Mouse (Mus musculus) small intestine, adult 2 months (tissue): ENCODE measurements around the gene Il1rapl2. TPM values are rescaled to one million over a fixed set of nuclear protein-coding genes. Genes with fewer than 3 reads are reported as not detected.

Experiments used
- H3K27ac ChIP-seq: fragments of 200-500 bp; 2 replicates; pipeline ENCODE4 v1.5.1; 2012; ENCODE audit warnings: low read depth, low read length, control low read depth, inconsistent platforms; ENCODE audit not compliant: insufficient read depth
- H3K27me3 ChIP-seq: fragments of 200-500 bp; 2 replicates; pipeline ENCODE4 v1.6.1; 2012; ENCODE audit warnings: mild to moderate bottlenecking, moderate library complexity, low read length, inconsistent platforms; ENCODE audit not compliant: control insufficient read depth, insufficient read depth
- H3K36me3 ChIP-seq: fragments of 200-500 bp; 2 replicates; pipeline ENCODE4 v1.6.1; 2012; ENCODE audit warnings: mild to moderate bottlenecking, low read length, control low read depth, inconsistent platforms; ENCODE audit not compliant: control insufficient read depth, insufficient read depth
- H3K4me1 ChIP-seq: fragments of 200-500 bp; 2 replicates; pipeline ENCODE4 v1.6.1; 2012; ENCODE audit warnings: low read length, inconsistent platforms, mixed read lengths; ENCODE audit not compliant: control insufficient read depth, insufficient read depth, insufficient read length
- H3K4me3 ChIP-seq: fragments of 200-500 bp; 2 replicates; pipeline ENCODE4 v1.5.1; 2012; ENCODE audit warnings: low read depth, mild to moderate bottlenecking, control low read depth, inconsistent platforms, low read length, moderate library complexity
- CTCF ChIP-seq: fragments of 200-500 bp; IDR thresholded peaks from 2 replicates; pipeline ENCODE4 v1.5.1; 2012; ENCODE audit warnings: low read depth, mild to moderate bottlenecking, control low read depth, inconsistent platforms, low read length, moderate library complexity, mixed read lengths; ENCODE audit not compliant: insufficient replicate concordance, insufficient read length; ENCODE audit errors: extremely low read depth
- POLR2A ChIP-seq: fragments of 200-500 bp; IDR thresholded peaks from 2 replicates; pipeline ENCODE4 v1.6.1; 2012; ENCODE audit warnings: low read depth, mild to moderate bottlenecking, control low read depth, inconsistent platforms, low read length, moderate library complexity
- WGBS: fragments of 180-500 bp; shearing (Covaris S2); methylation state at CpG from one replicate; pipeline ENCODE4 v1.1.7; 2018; 5-methylcytosine and 5-hydroxymethylcytosine counted together
- polyA plus RNA-seq: library from polyadenylated mRNA; depleted of rRNA; stranded (reverse); fragments of >200 nt; gene quantifications from 2 replicates; pipeline ENCODE4 v1.2.3, GENCODE M21; 2012

The Il1rapl2 gene
- polyA plus RNA-seq, 1 experiment, result not detected

GRCm38 (mm10) chrX:138620106-138620505, 1049.7 kb downstream of the Il1rapl2 start:
- no peak for TF ChIP-seq CTCF
- no peak for TF ChIP-seq POLR2A
- 63% methylated on average over 3 of the region's 3 CpGs for WGBS
- H3K4me1 ChIP-seq, result no peaks in the 10 kb centered on the region
- H3K27me3 ChIP-seq, result no peaks in the 10 kb centered on the region
- no peaks in the 10 kb centered on the region for H3K36me3 ChIP-seq
- H3K27ac ChIP-seq, result no peak overlapping the region
- H3K4me3 ChIP-seq, result no peak overlapping the region

GRCm38 (mm10) chrX:138625311-138625710, 1054.9 kb downstream of the Il1rapl2 start:
- H3K4me3 ChIP-seq, result no peak overlapping the region

GRCm38 (mm10) chrX:138722372-138722771, 1152.0 kb downstream of the Il1rapl2 start:
- WGBS, result 35% methylated on average over 1 of the region's 1 CpGs
- no peak overlapping the region for H3K4me3 ChIP-seq
- H3K27me3 ChIP-seq, result no peaks in the 10 kb centered on the region
- H3K36me3 ChIP-seq, result no peaks in the 10 kb centered on the region
- no peak for TF ChIP-seq CTCF
- H3K27ac ChIP-seq, result no peak overlapping the region
- no peaks in the 10 kb centered on the region for H3K4me1 ChIP-seq

More at GRCm38 (mm10) chrX:138625311-138625710, 1054.9 kb downstream of the Il1rapl2 start:
- H3K4me1 ChIP-seq, result no peaks in the 10 kb centered on the region
- H3K27ac ChIP-seq, result no peak overlapping the region
- TF ChIP-seq CTCF (no peak), POLR2A (no peak)
- H3K36me3 ChIP-seq, result no peaks in the 10 kb centered on the region
- no peaks in the 10 kb centered on the region for H3K27me3 ChIP-seq

- H3K4me1 ChIP-seq, result no peaks in the 10 kb centered on the region
- no peaks in the 10 kb centered on the region for H3K27me3 ChIP-seq
- WGBS, result 25% methylated on average over 3 of the region's 3 CpGs
- TF ChIP-seq CTCF (no peak), POLR2A (no peak)
- no peak overlapping the region for H3K27ac ChIP-seq
- H3K4me3 ChIP-seq, result no peak overlapping the region
- no peaks in the 10 kb centered on the region for H3K36me3 ChIP-seq
Observed at GRCm38 (mm10) chrX:138800958-138801357, 1230.5 kb downstream of the Il1rapl2 start.

- Histone ChIP-seq H3K36me3 (no peaks in the 10 kb centered on the region), H3K27me3 (no peaks in the 10 kb centered on the region), H3K27ac (no peak overlapping the region), H3K4me1 (no peaks in the 10 kb centered on the region), H3K4me3 (no peak overlapping the region)
- TF ChIP-seq CTCF (no peak), POLR2A (no peak)
Observed at GRCm38 (mm10) chrX:138831876-138832275, 1261.5 kb downstream of the Il1rapl2 start.

- TF ChIP-seq CTCF (no peak), POLR2A (no peak)
- Histone ChIP-seq H3K27me3 (no peaks in the 10 kb centered on the region), H3K36me3 (no peaks in the 10 kb centered on the region), H3K27ac (no peak overlapping the region), H3K4me1 (no peaks in the 10 kb centered on the region), H3K4me3 (no peak overlapping the region)
- 55% methylated on average over 2 of the region's 2 CpGs for WGBS
Observed at GRCm38 (mm10) chrX:138833894-138834293, 1263.5 kb downstream of the Il1rapl2 start.

GRCm38 (mm10) chrX:138838381-138838780, 1268.0 kb downstream of the Il1rapl2 start:
- Histone ChIP-seq H3K27ac (no peak overlapping the region), H3K4me3 (no peak overlapping the region), H3K27me3 (no peaks in the 10 kb centered on the region), H3K36me3 (no peaks in the 10 kb centered on the region), H3K4me1 (no peaks in the 10 kb centered on the region)
- TF ChIP-seq CTCF (no peak), POLR2A (no peak)
- WGBS, result 70% methylated on average over 3 of the region's 3 CpGs
